Mouse (Mus musculus) inflammation-experienced regulatory T-cells, adult 6 months (primary cell): ENCODE results near the gene Medag. TPM values are rescaled to one million over a fixed set of nuclear protein-coding genes. Genes with fewer than 3 reads are reported as not detected.

Source experiments
- ATAC-seq: one replicate; pipeline ENCODE4 v1.8.0; 2017
- polyA plus RNA-seq, 3 experiments: library from polyadenylated mRNA; unstranded; fragments of 100-300 nt; shearing (Covaris generic); gene quantifications; one replicate each; pipeline ENCODE4 v1.2.1; 2017

Medag gene
- polyA plus RNA-seq, 3 experiments from 2014 or later, result 0.49 to 1.6 TPM; not detected in 1

DNA sequence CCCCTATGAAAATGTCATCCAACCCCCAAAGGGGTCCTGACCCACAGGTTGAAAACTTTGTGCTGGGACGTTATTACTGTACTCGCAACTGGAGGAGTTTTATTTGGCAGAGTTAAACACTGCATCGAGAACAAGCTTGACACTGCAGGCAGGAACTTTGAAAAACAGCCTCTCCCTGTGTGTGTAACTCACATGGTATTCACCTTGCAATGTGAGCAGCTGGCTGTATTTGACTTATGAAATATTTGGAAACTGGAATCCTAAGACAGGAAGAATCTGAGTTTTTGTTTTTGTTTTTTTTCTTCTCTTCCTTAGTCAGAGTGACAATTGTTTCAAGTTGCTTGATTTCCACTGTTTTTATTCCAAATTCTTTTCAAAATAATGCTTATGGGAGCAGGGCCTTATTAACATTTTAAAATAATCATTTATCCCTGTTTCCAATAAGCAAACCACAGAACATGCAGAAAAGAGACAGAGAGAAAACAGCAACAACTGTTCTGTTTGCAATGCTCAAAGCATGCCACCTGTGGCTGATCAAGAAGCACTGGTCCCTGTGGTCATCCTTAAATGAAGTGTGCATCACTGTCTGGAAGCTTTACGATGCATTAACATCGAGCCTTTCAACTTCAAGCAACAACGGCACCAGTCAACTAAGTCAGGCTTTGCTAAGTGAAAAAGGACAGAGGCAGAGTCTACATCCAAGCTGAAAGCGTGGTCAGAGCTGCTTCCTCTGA is 26.2 kb upstream of the Medag start:
- no peak for ATAC-seq

DNA sequence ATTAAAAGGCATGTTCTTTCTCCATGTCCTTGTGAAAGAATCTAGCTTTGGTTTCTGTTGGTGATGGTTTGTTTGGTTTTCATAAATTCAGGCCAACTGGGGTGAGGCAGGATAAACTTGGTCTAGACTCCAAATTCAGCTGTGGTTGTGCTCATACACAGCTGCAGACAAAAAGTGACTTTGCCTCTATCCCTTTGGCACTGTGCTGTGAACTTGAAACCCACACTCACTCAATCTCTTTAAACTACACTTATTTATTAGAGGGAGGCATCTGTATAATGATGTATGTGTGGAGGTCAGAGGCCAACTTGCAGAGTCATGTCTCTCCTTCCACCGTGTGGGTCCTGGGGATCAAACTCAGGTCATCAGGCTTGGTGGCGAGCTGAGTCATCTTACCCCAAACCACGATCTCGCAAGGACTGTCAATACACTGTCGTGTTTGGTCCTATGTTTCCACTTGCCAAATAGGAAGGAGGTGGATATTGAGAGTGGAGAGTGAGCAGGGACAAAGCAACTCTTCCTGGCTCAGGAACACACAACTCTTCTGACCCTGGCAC is 25.2 kb upstream of the Medag start:
- no peak for ATAC-seq

DNA sequence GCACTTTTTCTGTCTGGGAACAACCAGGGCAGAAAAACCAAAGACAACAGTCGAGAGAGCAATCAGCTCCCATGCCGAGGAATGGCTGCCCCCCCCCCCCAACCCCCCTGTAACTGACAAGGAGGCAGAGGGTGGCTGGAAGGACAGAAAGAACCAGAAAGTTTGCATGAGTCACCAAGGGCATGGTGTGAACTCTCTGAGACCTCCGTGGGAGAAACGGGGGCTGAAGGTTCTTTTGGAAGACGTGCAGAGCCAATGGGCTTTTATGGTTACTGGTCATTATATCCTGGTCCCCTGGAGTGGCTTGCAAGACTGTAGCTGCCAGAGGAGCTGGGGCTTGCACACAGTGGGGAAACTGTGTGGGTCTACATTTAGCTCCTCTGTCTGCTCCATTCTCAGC is 22.6 kb upstream of the Medag start:
- no peak for ATAC-seq

DNA sequence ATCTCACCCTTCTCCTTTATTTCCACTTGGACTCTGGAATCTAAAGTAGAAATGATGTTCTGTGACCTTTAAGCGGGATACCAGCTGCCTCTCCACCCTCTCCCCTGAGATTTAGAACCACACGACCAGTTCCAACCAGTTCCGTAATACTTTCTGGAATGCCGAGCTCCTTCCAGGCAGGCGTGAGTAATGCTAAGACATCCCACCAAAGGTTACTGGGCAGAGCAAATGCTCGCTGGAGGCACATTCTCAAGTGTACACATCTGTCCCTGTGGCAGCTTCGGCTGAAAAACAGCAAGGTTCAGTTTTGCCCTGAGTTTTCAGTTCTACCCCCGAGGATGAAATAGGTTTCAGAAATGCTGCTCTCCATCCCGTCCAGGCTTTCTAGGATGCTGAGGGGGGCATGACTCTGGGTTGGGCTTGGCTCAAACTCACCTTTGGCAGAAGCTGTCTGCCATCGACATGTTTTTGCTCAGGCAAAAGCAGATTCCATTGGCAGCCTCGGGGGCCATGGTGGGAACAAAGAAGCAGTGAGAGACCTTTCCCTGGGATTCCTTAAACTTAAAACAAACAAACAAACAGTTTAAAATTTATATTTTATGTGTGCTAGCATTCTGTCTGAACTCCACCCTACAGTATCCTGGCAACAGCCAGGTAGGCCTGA is 21.9 kb upstream of the Medag start:
- no peak for ATAC-seq

DNA sequence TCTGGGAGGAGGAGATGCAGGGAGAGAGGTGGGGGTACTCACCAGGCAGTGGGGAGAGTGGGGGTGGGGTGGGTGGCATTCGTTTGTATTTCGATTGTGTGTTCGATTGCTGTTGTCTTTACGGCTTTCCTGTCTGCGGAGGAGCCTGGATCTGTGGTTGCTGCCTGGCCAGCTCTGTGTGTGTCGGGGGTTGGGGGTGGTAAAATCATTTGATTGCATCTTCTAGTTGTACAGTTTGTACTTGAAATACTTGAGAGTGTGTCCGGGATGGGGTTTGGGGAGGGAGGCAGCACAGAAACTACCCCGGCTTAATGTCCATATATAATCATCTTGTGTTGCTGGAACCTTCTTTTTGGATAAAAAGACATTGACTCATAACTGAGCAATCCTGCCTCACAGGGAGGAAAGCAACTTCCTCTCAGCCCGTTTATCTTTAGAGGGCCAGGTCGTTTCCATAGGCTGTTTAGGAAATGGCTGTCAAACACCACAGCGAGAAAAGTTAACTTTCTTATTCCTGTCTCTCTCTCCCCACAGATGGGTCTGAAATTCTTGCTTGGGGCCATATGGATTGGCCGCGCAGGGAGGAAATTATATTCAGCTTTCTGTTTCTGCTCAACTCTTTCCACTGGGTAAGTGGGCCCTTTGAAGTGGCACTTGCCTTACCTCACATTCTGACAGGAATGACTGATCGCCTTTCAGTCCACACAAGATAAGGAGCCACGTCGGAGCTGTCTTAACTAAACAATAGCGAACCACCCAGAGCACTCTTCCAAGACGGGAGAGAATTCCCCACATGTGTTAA is 19.8 kb upstream of the Medag start:
- peak; percentile 82 for ATAC-seq

DNA sequence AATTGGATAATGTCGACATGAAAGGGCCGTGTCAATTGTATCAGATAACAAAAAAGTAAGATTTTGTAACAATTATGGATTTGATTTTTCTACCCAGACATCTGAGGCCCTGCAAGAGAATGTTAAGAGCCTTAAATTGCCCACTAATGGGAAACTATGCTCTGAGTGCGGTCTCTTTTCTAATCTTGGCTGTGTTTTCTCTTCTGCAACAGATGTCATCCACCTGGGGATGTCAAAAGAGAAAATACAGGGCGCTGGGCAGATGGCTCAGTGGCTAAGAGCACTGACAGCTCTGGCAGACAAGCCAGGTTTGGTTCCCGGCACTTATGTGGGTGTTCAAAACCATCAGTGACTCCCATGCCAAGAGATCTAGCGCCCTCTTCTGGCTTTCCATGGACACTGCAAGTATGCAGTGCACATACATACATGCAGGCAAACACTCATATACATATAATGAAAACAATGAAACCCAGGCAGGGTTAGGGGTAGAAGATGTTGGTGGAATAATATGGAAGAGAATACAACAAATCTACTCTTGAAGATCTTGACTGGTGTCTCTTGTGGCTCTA is 19.0 kb upstream of the Medag start:
- no peak for ATAC-seq

DNA sequence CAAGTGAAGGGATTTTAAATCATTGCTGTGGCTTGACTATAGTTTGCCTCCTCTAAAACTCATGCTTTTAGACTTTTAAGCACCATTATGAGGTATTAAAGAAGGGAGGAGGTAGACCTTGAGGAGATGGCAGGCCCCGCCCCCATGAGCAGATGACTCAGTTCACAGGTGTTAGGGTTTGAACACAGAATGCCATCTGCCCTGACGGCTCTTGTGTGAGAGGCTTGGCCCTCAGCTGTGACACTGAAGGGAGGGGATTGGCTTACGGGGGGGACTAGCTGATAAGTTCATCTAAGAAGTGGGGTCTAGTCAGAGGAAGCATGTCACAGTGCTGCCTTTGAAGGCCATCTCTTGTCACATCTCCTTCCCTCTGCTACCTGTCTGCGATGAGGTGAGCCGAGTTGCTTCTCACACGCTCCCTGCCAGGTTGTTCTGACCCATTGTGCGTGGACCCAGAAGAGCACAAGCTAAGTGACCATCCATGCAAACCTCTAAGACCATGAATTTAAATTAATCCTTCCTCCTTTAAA is 10.0 kb upstream of the Medag start:
- no peak for ATAC-seq

DNA sequence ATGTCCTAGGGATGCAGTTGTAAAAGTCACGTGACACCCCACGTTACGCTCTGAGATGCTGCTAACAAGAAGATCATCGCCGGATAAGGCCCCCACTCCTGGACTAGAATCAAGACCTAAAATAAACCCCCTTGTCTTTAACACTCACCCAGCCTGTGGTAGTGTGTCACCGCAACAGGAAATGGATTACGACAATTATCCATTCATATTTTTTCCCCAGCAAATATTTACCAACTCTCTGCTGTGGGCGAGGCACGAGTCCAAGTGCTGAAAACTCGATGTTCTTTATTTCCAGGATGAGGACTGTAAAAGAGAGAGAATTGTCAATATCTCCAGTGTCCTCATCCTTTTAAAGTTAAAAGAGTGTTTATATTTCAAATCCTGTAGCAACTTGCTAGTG is 9.5 kb upstream of the Medag start:
- no peak for ATAC-seq

DNA sequence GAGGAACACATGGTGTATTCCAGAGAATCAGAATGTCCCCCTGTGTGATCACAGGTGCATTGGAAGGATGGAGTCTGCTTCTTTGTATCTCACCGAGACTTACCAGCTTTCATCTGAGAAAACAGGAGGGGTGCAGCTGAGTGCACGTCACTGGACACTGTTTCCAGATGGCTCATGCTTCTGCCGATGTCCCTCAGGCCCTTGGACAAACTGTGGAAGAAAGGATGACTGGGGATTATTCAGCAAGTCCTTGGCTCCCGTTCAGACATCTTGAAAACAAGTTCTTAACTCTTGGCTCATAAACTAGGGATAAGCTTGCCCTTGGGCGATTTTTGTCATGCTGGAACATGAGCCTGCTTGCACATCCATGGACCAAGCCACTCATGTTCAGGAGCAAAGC is 8.2 kb upstream of the Medag start:
- ATAC-seq, result no peak

DNA sequence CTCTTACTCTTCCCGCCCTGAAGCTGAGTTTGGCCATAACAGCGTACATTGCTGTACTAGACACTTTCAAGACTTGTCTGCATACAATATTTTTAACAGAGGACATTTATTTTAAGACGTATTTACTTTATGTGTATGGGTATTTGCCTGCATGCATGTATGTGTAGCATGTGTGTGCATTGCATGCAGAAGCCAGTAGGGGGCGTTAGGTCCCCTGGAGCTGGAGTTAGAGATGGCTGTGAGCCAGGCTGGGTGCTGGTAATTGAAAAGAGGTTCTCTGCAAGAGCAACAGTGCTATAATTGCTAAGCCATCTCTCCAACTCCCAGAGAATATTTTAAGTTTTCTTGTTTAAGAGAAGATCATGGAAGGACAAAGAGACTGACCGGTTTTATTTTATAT is 6.8 kb upstream of the Medag start:
- ATAC-seq, result no peak

DNA sequence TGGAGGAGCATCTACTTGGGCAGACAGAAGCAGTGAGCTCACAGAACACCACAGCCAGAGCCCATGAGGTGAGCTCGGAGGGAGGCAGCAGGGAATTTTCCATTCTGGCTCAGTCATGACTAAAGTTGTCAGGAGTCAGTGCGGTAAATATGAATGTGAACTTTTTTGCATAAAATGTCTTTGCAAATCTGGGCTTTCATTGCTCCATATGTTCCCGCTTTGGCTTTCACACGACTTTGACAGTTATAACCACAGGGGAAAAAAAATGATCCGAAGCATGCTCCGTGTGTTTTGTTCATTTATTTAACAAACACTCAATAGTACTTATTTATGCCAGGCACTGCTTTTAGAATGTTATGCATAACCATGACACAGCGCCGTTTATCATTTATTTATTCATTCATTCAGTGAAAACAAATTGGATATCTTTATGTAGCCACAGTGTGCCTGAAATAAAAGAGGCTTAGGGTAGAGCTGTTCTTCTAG is 4.7 kb upstream of the Medag start:
- ATAC-seq, result no peak

DNA sequence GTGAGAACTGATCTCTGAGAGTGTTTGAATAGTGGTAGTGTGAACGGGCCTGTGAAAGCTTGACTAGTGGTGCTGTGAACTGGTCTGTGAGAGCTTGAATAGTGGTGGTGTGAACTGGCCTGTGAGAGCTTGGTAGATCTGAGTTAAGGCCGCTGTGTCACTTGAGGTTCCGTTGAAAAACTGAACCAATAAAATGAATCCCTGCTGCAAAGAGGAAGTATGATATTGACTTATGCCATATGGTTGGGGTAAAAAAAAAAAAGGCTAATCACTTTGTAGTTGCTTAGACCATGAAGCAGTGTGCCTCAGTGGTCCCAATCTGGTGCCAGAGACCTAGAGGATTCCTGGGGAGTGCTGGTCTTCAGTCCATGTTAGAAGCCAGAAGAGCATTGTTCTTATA is 2.0 kb upstream of the Medag start:
- ATAC-seq, result no peak

DNA sequence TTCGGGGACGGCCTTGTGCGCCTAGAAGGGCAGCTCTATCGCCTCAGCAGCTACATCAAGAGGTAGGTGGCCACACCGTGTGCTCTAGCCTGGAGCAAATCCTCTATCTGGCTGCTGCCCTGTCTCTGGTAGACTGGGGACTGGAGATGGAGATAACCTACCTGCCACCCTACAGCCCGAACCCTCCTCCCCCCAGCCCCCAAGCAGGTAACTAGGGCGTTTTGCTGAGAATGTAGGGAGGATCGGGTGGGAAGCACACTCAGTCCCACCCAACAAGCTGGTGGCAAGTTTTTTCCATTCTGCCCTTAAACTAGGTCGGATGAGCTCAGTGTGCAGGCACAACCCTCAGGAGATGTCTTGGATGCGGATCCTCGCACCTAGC is 636 bp downstream of the Medag start:
- no peak for ATAC-seq

DNA sequence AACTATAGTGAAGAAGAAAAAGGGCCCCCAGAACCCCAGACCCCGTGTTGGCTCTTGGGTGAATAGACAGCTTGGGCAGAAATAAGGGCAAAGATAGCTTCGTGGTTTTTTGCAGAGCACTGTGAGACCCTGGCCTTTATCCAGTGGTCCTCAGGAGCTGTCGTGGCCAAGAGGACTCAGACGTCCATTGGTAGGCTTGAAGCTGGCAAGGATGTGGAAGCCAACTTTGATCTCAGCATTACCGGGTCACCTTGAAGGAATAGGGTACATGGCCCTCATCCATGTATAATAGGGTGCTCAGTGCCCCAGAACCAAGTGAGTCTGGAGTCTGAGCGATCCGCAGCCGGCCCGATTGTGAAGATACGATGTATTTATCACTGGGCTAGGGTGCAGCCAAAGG is 1.1 kb downstream of the Medag start:
- no peak for ATAC-seq

DNA sequence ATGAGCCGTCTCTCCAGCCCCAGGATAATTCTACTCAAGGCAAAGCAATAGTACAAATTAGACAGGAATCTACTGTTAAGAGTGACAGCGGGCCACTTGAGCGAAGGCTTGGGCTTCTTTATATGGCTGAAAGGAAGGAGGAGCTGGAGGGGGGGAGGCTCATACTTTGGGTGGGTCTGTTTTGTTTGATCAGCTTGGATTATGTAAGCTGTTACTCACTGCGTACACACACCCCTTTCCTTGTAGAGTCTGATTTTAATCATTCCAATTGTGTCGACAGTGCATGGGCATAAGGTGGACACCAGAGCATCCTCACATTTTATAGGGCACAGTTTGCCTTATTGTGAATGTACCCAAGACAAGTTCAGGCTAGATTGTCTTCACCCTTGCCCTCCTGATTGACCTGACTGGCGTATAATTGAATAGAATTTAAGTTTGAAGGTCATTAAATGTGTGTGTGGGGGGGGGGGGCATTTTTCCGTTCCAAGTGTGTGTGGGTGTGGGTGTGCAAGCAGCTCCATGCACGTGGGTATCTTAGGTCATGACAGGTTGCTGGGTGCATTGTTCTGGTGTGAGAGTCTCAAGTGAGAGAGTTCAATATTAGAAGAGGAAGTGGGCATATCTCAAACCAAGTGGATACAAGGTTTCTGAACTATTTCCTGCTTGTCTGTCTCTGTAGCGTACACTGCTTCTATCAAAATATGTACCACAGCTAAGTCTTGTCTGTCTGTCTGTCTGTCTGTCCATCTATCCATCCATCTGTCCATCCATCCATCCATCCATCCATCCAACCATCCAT is 3.0 kb downstream of the Medag start:
- ATAC-seq, result no peak

DNA sequence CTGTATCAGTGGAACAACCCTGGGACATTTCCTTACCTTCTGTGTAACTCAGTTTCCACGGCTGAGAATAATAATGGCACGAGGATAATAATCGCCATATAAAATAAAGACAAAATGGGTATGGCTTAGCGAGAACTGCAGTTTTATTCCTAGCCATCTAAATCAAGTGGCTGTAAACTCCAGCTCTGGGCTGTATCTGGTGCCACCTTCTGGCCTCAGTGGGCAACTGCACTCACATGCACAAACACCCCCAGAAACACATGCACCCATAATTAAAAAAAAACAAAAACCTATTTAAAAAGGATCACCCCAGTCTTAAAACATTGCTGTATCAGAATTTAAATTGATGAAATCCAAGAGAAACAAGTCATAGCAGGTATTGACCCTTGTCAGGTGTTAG is 5.8 kb downstream of the Medag start:
- ATAC-seq, result no peak

DNA sequence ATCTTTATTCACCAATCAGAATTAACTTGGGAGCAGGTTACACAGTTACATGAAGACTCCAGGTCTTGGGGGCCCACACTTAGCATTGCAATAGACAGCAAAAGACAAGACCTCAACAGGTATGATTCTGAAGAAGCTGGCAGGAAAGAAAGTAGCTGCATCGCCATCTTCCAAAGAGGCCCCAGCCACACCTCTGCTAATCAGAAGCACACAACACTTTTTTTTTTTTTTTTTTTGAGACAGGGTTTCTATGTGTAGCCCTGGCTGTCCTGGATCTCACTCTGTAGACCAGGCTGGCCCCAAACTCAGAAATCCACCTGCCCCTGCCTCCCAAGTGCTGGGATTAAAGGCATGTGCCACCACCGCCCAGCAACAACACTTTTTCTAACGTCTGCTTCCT is 15.0 kb downstream of the Medag start:
- no peak for ATAC-seq

DNA sequence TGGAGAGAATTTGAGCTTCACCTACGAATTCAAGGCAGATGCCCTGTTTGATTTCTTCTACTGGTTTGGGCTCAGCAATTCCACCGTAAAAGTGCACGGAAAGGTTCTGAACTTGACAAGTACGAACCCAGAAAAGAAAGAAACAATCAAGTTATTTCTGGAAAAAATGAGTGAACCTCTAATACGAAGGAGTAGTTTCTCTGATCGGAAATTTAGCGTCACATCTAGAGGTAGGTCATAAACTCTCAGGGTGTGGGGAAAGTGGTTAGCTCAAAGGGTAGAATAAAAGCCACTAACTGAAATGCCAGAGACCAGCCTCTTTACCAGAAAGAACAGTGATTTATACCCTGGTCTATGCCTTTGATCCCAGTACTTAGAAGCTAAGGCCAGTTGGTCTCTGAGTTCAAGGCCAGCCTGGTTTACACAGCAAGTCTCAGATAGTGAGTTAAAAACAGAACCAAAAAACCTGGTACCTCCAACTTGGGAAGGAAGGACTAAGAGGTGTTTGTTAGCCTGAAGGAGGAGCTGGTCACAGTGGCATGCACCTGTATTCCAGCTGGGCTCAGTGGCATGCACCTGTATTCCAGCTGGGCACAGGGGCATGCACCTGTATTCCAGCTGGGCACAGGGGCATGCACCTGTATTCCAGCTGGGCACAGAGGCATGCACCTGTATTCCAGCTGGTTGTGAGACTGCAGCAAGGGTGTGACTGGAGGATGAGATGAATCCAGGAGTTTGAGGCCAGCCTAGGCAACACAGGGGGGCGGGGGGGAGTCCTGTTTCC is 15.9 kb downstream of the Medag start:
- ATAC-seq, result peak; percentile 51

DNA sequence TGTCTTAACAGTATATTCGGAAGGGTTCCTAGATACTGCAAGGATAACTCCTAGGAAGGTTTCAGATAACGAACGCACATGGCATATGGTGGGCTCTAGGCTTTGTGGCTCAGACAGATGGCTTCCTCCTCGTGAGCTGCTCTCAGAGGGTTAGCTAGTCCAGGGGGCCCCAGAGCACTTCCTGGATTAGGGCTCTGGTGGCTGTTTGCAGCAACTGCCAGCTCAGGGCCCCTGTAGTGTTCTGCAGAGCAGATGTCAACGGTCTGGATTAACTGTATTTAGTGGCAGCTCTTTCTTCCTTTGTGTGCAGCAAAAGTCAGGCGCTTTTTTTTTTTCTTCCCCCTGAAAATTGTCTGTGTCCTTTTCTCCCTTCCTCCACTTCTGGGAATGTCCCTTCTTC is 16.8 kb downstream of the Medag start:
- peak; percentile 77 for ATAC-seq

DNA sequence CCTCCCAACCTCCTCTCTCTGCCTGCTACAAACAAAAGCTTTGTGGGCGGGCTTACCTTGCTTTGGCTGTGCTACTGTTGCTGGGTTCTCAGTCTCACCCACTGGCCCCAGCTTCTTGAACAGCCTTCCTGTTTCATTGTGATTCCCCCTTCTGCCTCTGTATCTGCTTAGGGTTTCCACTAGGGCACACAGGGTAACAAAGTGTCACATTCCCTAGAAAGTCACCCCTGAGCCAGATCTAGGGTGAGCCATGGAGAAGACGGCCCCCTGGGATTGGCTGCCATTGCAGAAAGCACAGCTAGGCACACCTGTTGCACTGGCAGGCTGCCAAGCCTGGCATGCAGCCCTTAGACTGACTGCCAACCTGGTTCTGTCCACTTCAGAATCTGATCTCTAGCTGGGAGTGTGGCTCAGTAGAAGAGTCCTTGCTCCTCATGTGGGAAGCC is 17.3 kb downstream of the Medag start:
- ATAC-seq, result peak; percentile 72

DNA sequence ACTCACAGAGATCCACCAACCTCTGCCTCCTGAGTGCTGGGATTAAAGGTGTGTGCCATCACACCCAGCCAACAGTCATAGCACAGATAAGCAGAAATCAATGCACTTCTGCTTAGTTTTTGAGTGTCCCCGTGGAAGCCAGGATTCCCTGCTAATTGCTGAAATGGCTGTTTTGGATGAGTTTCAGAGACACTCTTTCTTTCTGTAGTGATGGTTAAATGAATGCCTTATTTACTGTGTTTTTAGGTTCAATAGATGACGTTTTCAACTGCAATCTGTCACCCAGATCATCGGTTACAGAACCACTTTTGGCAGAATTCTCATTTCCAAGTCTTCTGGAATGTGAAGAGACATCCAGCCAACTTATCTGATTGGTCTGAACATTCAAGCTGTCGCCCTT is 18.0 kb downstream of the Medag start:
- ATAC-seq, result no peak
